Mouse (Mus musculus) E14TG2a.4 (cell line): ENCODE measurements around the gene Slc35e3.

Experiments
- H3K27me3 ChIP-seq: 2 replicates; pipeline ENCODE4 v1.6.1; 2014; ENCODE audit warnings: low read length, control low read depth; ENCODE audit not compliant: insufficient read depth
- H3K36me3 ChIP-seq: 2 replicates; pipeline ENCODE4 v1.6.1; 2014; ENCODE audit warnings: low read length, control low read depth; ENCODE audit not compliant: insufficient read depth
- H3K4me1 ChIP-seq: replicated peaks from 2 replicates; pipeline ENCODE4 v1.6.1; 2014; ENCODE audit warnings: low read depth, low read length, control low read depth
- H3K4me3 ChIP-seq: replicated peaks from 2 replicates; pipeline ENCODE4 v1.5.1; 2014; ENCODE audit warnings: mild to moderate bottlenecking, low read length
- H3K9me3 ChIP-seq: 2 replicates; pipeline ENCODE4 v1.6.1; 2014; ENCODE audit warnings: low read length, control low read depth
- CTCF ChIP-seq: conservative IDR thresholded peaks from 2 replicates; pipeline ENCODE4 v1.5.1; 2014; ENCODE audit warnings: low read length
- NANOG ChIP-seq: IDR thresholded peaks from 2 replicates; pipeline ENCODE4 v1.6.1; 2014; ENCODE audit warnings: borderline replicate concordance, low read length, mixed read lengths
- POU5F1 ChIP-seq: IDR thresholded peaks from 2 replicates; pipeline ENCODE4 v1.6.1; 2014; ENCODE audit warnings: low read length, borderline replicate concordance

The Slc35e3 gene

GRCm38 (mm10) chr10:117784646-117785045 is 38.5 kb upstream of the Slc35e3 start:
- TF ChIP-seq CTCF = no peak
- peaks cover 7% of the 10 kb centered on the region; the same call in 1 of the 2 replicates for H3K4me1 ChIP-seq
- peaks cover 91% of the 10 kb centered on the region for H3K36me3 ChIP-seq
- no peaks in the 10 kb centered on the region for H3K27me3 ChIP-seq
- no peaks in the 10 kb centered on the region for H3K9me3 ChIP-seq
- no peak overlapping the region for H3K4me3 ChIP-seq

GRCm38 (mm10) chr10:117783786-117784420 is 37.7 kb upstream of the Slc35e3 start:
- Histone ChIP-seq H3K4me1 (peaks cover 11% of the 10 kb centered on the region; the same call in 1 of the 2 replicates), H3K36me3 (peaks cover 94% of the 10 kb centered on the region), H3K4me3 (no peak overlapping the region), H3K27me3 (no peaks in the 10 kb centered on the region), H3K9me3 (no peaks in the 10 kb centered on the region)
- no peak for TF ChIP-seq NANOG

- TF ChIP-seq CTCF = no peak
- no peak for TF ChIP-seq NANOG
- no peak for TF ChIP-seq POU5F1
- H3K36me3 ChIP-seq = peaks cover 98% of the 10 kb centered on the region
- no peaks in the 10 kb centered on the region for H3K27me3 ChIP-seq
- H3K4me3 ChIP-seq = no peak overlapping the region
- peaks cover 12% of the 10 kb centered on the region; the same call in 1 of the 2 replicates for H3K4me1 ChIP-seq
- no peaks in the 10 kb centered on the region for H3K9me3 ChIP-seq
Measured at GRCm38 (mm10) chr10:117782491-117783260, 36.5 kb upstream of the Slc35e3 start.

- TF ChIP-seq NANOG (no peak), CTCF (no peak), POU5F1 (no peak)
Measured at GRCm38 (mm10) chr10:117782056-117782455, 35.9 kb upstream of the Slc35e3 start.

GRCm38 (mm10) chr10:117781021-117781725 is 35.0 kb upstream of the Slc35e3 start:
- TF ChIP-seq POU5F1 (no peak), CTCF (no peak), NANOG (no peak)
- H3K36me3 ChIP-seq = peaks cover 97% of the 10 kb centered on the region

More at GRCm38 (mm10) chr10:117782056-117782455, 35.9 kb upstream of the Slc35e3 start:
- H3K27me3 ChIP-seq = no peaks in the 10 kb centered on the region
- H3K4me1 ChIP-seq = peaks cover 12% of the 10 kb centered on the region; the same call in 1 of the 2 replicates
- H3K9me3 ChIP-seq = no peaks in the 10 kb centered on the region
- peaks cover 97% of the 10 kb centered on the region for H3K36me3 ChIP-seq
- no peak overlapping the region for H3K4me3 ChIP-seq

GRCm38 (mm10) chr10:117780306-117780911 is 34.2 kb upstream of the Slc35e3 start:
- TF ChIP-seq POU5F1 = no peak
- TF ChIP-seq CTCF = no peak
- TF ChIP-seq NANOG = no peak
- Histone ChIP-seq H3K9me3 (no peaks in the 10 kb centered on the region), H3K4me3 (no peak overlapping the region), H3K4me1 (peaks cover 20% of the 10 kb centered on the region), H3K27me3 (no peaks in the 10 kb centered on the region), H3K36me3 (peaks cover 97% of the 10 kb centered on the region)

More at GRCm38 (mm10) chr10:117781021-117781725, 35.0 kb upstream of the Slc35e3 start:
- Histone ChIP-seq H3K4me3 (no peak overlapping the region), H3K27me3 (no peaks in the 10 kb centered on the region), H3K4me1 (peaks cover 14% of the 10 kb centered on the region), H3K9me3 (no peaks in the 10 kb centered on the region)

GRCm38 (mm10) chr10:117779581-117780305 is 33.6 kb upstream of the Slc35e3 start:
- Histone ChIP-seq H3K4me3 (no peak overlapping the region), H3K4me1 (peaks cover 20% of the 10 kb centered on the region), H3K27me3 (no peaks in the 10 kb centered on the region), H3K9me3 (no peaks in the 10 kb centered on the region), H3K36me3 (peaks cover 97% of the 10 kb centered on the region)
- TF ChIP-seq POU5F1 = no peak

GRCm38 (mm10) chr10:117778951-117779350 is 32.8 kb upstream of the Slc35e3 start:
- Histone ChIP-seq H3K36me3 (peaks cover 98% of the 10 kb centered on the region), H3K4me3 (no peak overlapping the region), H3K4me1 (peaks cover 20% of the 10 kb centered on the region), H3K27me3 (no peaks in the 10 kb centered on the region), H3K9me3 (no peaks in the 10 kb centered on the region)
- TF ChIP-seq CTCF = no peak
- no peak for TF ChIP-seq NANOG
- TF ChIP-seq POU5F1 = no peak
